Mouse (Mus musculus) ovary, adult 10 weeks (tissue): ENCODE measurements around the gene C730034F03Rik. TPM values are rescaled to one million over a fixed set of nuclear protein-coding genes. Genes with fewer than 3 reads are reported as not detected.

Experiments used
- polyA plus RNA-seq: library from polyadenylated mRNA; stranded (reverse); fragments of 350-450 nt; fragmentation: Illumina TruSeq; extraction: RNeasy Lipid Tissue Mini Kit (QIAGEN cat#74804); gene quantifications from one replicate; pipeline ENCODE4 v1.2.3, GENCODE M21; 2014

The C730034F03Rik gene
- 0.48 TPM for polyA plus RNA-seq

GRCm38 (mm10) chr15:89429352-89430221 lies at the start of gene C730034F03Rik, which contains the start of the genes Gm44502 and Chkb:
Gene C730034F03Rik, plus strand, starts transcription at chr15:89429589.
Gene Gm44502, minus strand, starts transcription at chr15:89429696.
Gene Chkb, minus strand, starts transcription at chr15:89429908.

DNA sequence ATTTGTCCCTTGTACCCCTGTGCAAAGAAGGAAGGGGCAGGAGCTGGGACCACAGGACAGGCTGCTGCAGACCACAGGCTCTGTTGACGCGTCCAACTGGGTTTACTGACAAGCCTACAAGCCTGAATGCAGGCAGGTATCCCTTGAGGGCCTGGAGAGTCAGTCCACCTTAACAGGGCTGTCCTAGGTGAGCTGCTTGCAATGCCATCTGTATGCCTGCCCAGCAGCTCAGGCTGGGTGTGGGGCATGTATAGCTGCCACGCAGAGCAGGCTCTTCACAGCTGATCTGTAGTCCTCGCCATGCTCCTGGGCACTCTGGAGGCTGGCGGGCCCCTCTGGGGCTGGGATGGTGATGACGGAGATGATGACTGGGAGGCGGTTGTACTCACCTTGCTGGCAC lies 44.8 kb upstream of the C730034F03Rik start, which contains the start of gene Klhdc7b:
Gene Klhdc7b (plus strand): TSS at position 301 of the 400 bp plus-strand sequence.

GRCm38 (mm10) chr15:89410118-89410517 lies 19.3 kb upstream of the C730034F03Rik start, which contains the start of gene Syce3:
Gene Syce3, minus strand, starts transcription at chr15:89410503.

DNA sequence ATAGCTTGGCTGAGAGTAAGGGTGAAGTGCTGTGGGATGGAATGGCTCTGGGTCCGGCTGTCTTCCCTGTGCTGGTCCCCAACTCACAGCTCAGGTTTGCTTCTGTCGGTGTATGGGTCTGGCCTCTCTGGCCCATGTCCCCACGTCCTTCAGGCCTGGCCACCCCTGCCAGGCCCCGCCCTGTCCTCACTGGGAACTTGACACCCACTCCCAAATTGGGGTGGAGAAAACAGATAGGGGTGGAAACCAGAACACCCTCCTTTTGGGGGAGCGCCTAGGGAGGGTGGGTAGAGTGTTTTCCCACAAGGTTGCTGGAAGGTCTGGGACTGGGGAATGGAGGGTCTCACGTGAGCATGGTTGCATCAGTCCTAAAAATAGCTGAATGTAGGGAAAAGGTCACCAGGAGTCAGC lies 3.7 kb upstream of the C730034F03Rik start, which contains the start of gene Cpt1b:
Gene Cpt1b (minus strand): TSS at position 153 of the 411 bp plus-strand sequence.

DNA sequence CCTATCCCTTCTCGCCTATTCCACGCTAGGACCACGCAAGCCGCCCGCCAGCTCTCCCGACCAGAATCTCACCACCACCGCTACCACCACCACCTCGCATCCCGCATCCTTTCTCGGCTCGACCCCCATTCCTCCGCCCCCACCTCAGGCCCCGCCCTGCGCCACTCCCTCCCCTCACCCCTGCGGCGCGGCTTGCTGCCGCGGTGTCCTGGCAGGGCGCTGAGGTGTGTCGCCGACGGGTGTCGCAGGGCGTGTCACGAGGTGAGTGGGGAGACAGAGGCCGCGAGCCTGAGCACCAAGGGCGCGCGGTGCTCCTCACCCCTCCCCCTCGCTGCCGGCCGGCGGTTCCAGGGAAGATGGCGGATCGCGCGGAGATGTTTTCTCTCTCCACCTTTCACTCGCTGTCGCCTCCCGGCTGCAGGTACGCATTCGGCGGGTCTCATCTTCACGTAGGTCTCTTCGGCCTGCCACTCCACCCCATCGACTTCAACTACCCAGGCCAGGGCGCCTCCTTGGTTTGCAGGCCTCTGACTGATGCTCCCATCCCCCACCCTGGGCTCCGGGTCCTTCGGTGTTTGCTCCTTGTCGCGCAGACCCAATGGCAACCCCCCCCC lies 24.6 kb downstream of the C730034F03Rik start, which contains the start of gene Mapk8ip2:
Gene Mapk8ip2 (plus strand): TSS at position 49 of the 614 bp plus-strand sequence.

DNA sequence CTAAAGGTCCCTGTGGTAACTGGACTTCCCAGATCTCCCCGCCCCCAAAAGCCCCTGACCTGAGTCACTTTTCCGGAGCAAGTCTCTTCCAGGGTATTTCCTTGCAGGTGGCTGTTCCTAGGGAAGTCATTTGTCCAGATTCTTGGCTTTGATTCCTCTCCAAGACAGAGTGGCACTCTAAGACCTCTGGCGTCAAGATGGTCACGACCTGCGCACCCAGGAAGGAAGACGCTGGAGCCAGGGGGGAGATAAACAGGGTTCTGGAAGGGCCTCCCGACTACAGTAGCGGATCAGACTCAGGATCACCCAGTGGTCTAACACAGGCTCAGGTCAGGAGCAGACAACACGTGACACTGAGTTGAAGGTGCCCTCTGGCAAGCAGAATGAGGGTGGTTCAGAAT lies 47.7 kb downstream of the C730034F03Rik start, which contains the start of gene Arsa:
Gene Arsa (minus strand): TSS at position 335 of the 401 bp plus-strand sequence.

Other genes with a start within 250 kb of the C730034F03Rik start
- 6.7 TPM for gene Plxnb2, start 248.8 kb upstream of the C730034F03Rik start, polyA plus RNA-seq
- 0.17 TPM for gene Dennd6b, start 233.1 kb upstream of the C730034F03Rik start, polyA plus RNA-seq
- gene Ppp6r2, start 218.0 kb upstream of the C730034F03Rik start, polyA plus RNA-seq = 5.9 TPM
- 1.5 TPM for gene Sbf1, start 114.3 kb upstream of the C730034F03Rik start, polyA plus RNA-seq
- gene Adm2, start 106.9 kb upstream of the C730034F03Rik start, polyA plus RNA-seq = not detected
- not detected for gene Miox, start 95.2 kb upstream of the C730034F03Rik start, polyA plus RNA-seq
- gene Lmf2, start 73.9 kb upstream of the C730034F03Rik start, polyA plus RNA-seq = 0.86 TPM
- 12.9 TPM for gene Ncaph2, start 73.9 kb upstream of the C730034F03Rik start, polyA plus RNA-seq
- not detected for gene Sco2, start 55.7 kb upstream of the C730034F03Rik start, polyA plus RNA-seq
- gene Tymp, start 52.5 kb upstream of the C730034F03Rik start, polyA plus RNA-seq = not detected
- gene Odf3b, start 50.3 kb upstream of the C730034F03Rik start, polyA plus RNA-seq = not detected
- not detected for gene Klhdc7b, start 44.7 kb upstream of the C730034F03Rik start, polyA plus RNA-seq
- gene Syce3, start 19.1 kb upstream of the C730034F03Rik start, polyA plus RNA-seq = not detected
- not detected for gene Cpt1b, start 3.7 kb upstream of the C730034F03Rik start, polyA plus RNA-seq
- gene Gm44502, start 107 bp downstream of the C730034F03Rik start, polyA plus RNA-seq = not detected
- 19.3 TPM for gene Chkb, start 319 bp downstream of the C730034F03Rik start, polyA plus RNA-seq
- gene Mapk8ip2, start 24.3 kb downstream of the C730034F03Rik start, polyA plus RNA-seq = 0.20 TPM
- gene Arsa, start 47.8 kb downstream of the C730034F03Rik start, polyA plus RNA-seq = 1.9 TPM
- gene Shank3, start 70.0 kb downstream of the C730034F03Rik start, polyA plus RNA-seq = 1.00 TPM
- not detected for gene Acr, start 138.7 kb downstream of the C730034F03Rik start, polyA plus RNA-seq
- 11.1 TPM for gene Rabl2, start 162.3 kb downstream of the C730034F03Rik start, polyA plus RNA-seq